Mouse (Mus musculus): ENCODE measurements around the gene Trim14. TPM values are rescaled to one million over a fixed set of nuclear protein-coding genes. Genes with fewer than 3 reads are reported as not detected.

Gene Trim14
- polyA plus RNA-seq, 1 experiment from 2014 or later = 0.94 TPM

- Histone ChIP-seq H3K36me3 (no peaks in the 10 kb centered on the region), H3K4me1 (replicated peaks) (peaks cover 9% of the 10 kb centered on the region), H3K4me3 (no peak overlapping the region), H3K27ac (no peak overlapping the region), H3K27me3 (ENCODE audit: insufficient read depth, poor library complexity, severe bottlenecking) (no peaks in the 10 kb centered on the region), H3K9me3 (0 out of 2 replicates have a peak, but pooled peaks cover 2% of the 10 kb centered on the region)
- 85% methylated on average over 4 of the region's 4 CpGs for WGBS
- DNase-seq (ENCODE audit: low spot score) = no peak
These were observed 36.7 kb upstream of the Trim14 start for GRCm38 (mm10) chr4:46572616-46573015.

GRCm38 (mm10) chr4:46571744-46572143 lies 35.8 kb upstream of the Trim14 start:
- Histone ChIP-seq H3K4me3 (no peak overlapping the region), H3K9me3 (0 out of 2 replicates have a peak, but pooled peaks cover 2% of the 10 kb centered on the region), H3K27me3 (ENCODE audit: insufficient read depth, poor library complexity, severe bottlenecking) (no peaks in the 10 kb centered on the region), H3K36me3 (no peaks in the 10 kb centered on the region), H3K4me1 (replicated peaks) (peaks cover 9% of the 10 kb centered on the region), H3K27ac (no peak overlapping the region)
- DNase-seq (ENCODE audit: low spot score) = no peak
- 94% methylated on average over 9 of the region's 9 CpGs for WGBS

GRCm38 (mm10) chr4:46569671-46570070 lies 33.7 kb upstream of the Trim14 start:
- no peaks in the 10 kb centered on the region for H3K36me3 ChIP-seq
- 29% methylated on average over 5 of the region's 5 CpGs for WGBS
- DNase-seq (ENCODE audit: low spot score) = peak; percentile 39
- peak overlapping the region; percentile 57; the same call in 1 of the 2 replicates for H3K27ac ChIP-seq
- 0 out of 2 replicates have a peak, but pooled peaks cover 2% of the 10 kb centered on the region for H3K9me3 ChIP-seq
- no peak overlapping the region for H3K4me3 ChIP-seq
- H3K27me3 ChIP-seq (ENCODE audit: insufficient read depth, poor library complexity, severe bottlenecking) = no peaks in the 10 kb centered on the region
- peaks cover 9% of the 10 kb centered on the region for H3K4me1 ChIP-seq (replicated peaks)

GRCm38 (mm10) chr4:46568169-46568568 lies 32.2 kb upstream of the Trim14 start:
- Histone ChIP-seq H3K27ac (no peak overlapping the region), H3K36me3 (no peaks in the 10 kb centered on the region), H3K9me3 (0 out of 2 replicates have a peak, but pooled peaks cover 2% of the 10 kb centered on the region), H3K4me3 (no peak overlapping the region), H3K4me1 (replicated peaks) (peaks cover 9% of the 10 kb centered on the region), H3K27me3 (ENCODE audit: insufficient read depth, poor library complexity, severe bottlenecking) (no peaks in the 10 kb centered on the region)
- DNase-seq (ENCODE audit: low spot score) = no peak
- WGBS = 92% methylated on average over 8 of the region's 8 CpGs

- Histone ChIP-seq H3K4me1 (replicated peaks) (peaks cover 9% of the 10 kb centered on the region), H3K4me3 (no peak overlapping the region), H3K36me3 (no peaks in the 10 kb centered on the region), H3K27me3 (ENCODE audit: insufficient read depth, poor library complexity, severe bottlenecking) (no peaks in the 10 kb centered on the region), H3K27ac (no peak overlapping the region), H3K9me3 (0 out of 2 replicates have a peak, but pooled peaks cover 2% of the 10 kb centered on the region)
- DNase-seq (ENCODE audit: low spot score) = no peak
- 84% methylated on average over 8 of the region's 8 CpGs for WGBS
These were observed 31.2 kb upstream of the Trim14 start for GRCm38 (mm10) chr4:46566931-46567671.

GRCm38 (mm10) chr4:46565393-46565955 lies 29.5 kb upstream of the Trim14 start:
- Histone ChIP-seq H3K27ac (no peak overlapping the region), H3K27me3 (ENCODE audit: insufficient read depth, poor library complexity, severe bottlenecking) (no peaks in the 10 kb centered on the region), H3K4me1 (replicated peaks) (peaks cover 9% of the 10 kb centered on the region), H3K36me3 (no peaks in the 10 kb centered on the region), H3K4me3 (no peak overlapping the region), H3K9me3 (no peaks in the 10 kb centered on the region)
- no peak for DNase-seq (ENCODE audit: low spot score)
- 96% methylated on average over 4 of the region's 4 CpGs for WGBS

GRCm38 (mm10) chr4:46564247-46564646 lies 28.3 kb upstream of the Trim14 start:
- Histone ChIP-seq H3K4me3 (no peak overlapping the region), H3K4me1 (replicated peaks) (no peaks in the 10 kb centered on the region), H3K36me3 (no peaks in the 10 kb centered on the region), H3K27me3 (ENCODE audit: insufficient read depth, poor library complexity, severe bottlenecking) (no peaks in the 10 kb centered on the region), H3K27ac (no peak overlapping the region), H3K9me3 (no peaks in the 10 kb centered on the region)
- no peak for DNase-seq (ENCODE audit: low spot score)
- WGBS = 93% methylated on average over 4 of the region's 4 CpGs

- Histone ChIP-seq H3K36me3 (no peaks in the 10 kb centered on the region), H3K4me1 (replicated peaks) (no peaks in the 10 kb centered on the region), H3K27me3 (ENCODE audit: insufficient read depth, poor library complexity, severe bottlenecking) (no peaks in the 10 kb centered on the region), H3K27ac (no peak overlapping the region), H3K9me3 (no peaks in the 10 kb centered on the region), H3K4me3 (no peak overlapping the region)
- 74% methylated on average over 10 of the region's 10 CpGs for WGBS
- no peak for DNase-seq (ENCODE audit: low spot score)
These were observed 27.9 kb upstream of the Trim14 start for GRCm38 (mm10) chr4:46563847-46564246.

- no peak overlapping the region for H3K27ac ChIP-seq
- peaks cover 6% of the 10 kb centered on the region; the same call in 1 of the 2 replicates for H3K4me1 ChIP-seq (replicated peaks)
- DNase-seq (ENCODE audit: low spot score) = no peak
- no peaks in the 10 kb centered on the region for H3K9me3 ChIP-seq
- H3K36me3 ChIP-seq = no peaks in the 10 kb centered on the region
- H3K27me3 ChIP-seq (ENCODE audit: insufficient read depth, poor library complexity, severe bottlenecking) = no peaks in the 10 kb centered on the region
- 93% methylated on average over 14 of the region's 14 CpGs for WGBS
- H3K4me3 ChIP-seq = no peak overlapping the region
These were observed 26.9 kb upstream of the Trim14 start for GRCm38 (mm10) chr4:46562841-46563240.

- DNase-seq (ENCODE audit: low spot score) = no peak
- Histone ChIP-seq H3K27ac (no peak overlapping the region), H3K4me1 (replicated peaks) (peaks cover 6% of the 10 kb centered on the region; the same call in 1 of the 2 replicates), H3K27me3 (ENCODE audit: insufficient read depth, poor library complexity, severe bottlenecking) (no peaks in the 10 kb centered on the region), H3K4me3 (no peak overlapping the region), H3K36me3 (no peaks in the 10 kb centered on the region), H3K9me3 (no peaks in the 10 kb centered on the region)
- WGBS = 81% methylated on average over 5 of the region's 5 CpGs
These were observed 26.1 kb upstream of the Trim14 start for GRCm38 (mm10) chr4:46562037-46562436.

GRCm38 (mm10) chr4:46560069-46560705 lies 24.2 kb upstream of the Trim14 start:
- 82% methylated on average over 14 of the region's 14 CpGs for WGBS
- Histone ChIP-seq H3K4me3 (no peak overlapping the region), H3K9me3 (no peaks in the 10 kb centered on the region), H3K27me3 (ENCODE audit: insufficient read depth, poor library complexity, severe bottlenecking) (no peaks in the 10 kb centered on the region), H3K36me3 (no peaks in the 10 kb centered on the region), H3K4me1 (replicated peaks) (peaks cover 6% of the 10 kb centered on the region; the same call in 1 of the 2 replicates), H3K27ac (peak overlapping the region; percentile 23; the same call in 1 of the 2 replicates)
- DNase-seq (ENCODE audit: low spot score) = no peak

GRCm38 (mm10) chr4:46558672-46559667 lies 23.0 kb upstream of the Trim14 start:
- no peak for DNase-seq (ENCODE audit: low spot score)
- Histone ChIP-seq H3K4me3 (no peak overlapping the region), H3K9me3 (no peaks in the 10 kb centered on the region), H3K27me3 (ENCODE audit: insufficient read depth, poor library complexity, severe bottlenecking) (no peaks in the 10 kb centered on the region), H3K27ac (no peak overlapping the region), H3K4me1 (replicated peaks) (peaks cover 11% of the 10 kb centered on the region; the same call in 1 of the 2 replicates), H3K36me3 (no peaks in the 10 kb centered on the region)
- 81% methylated on average over 22 of the region's 22 CpGs for WGBS
